Mouse (Mus musculus) liver, embryonic 14.5 days (tissue): ENCODE measurements around the gene Galm. TPM values are rescaled to one million over a fixed set of nuclear protein-coding genes. Genes with fewer than 3 reads are reported as not detected.

Experiments
- ATAC-seq: fragments of 200-750 bp; cut with Nextera tagmentation; 2 replicates; pipeline ENCODE4 v1.8.0; 2017; ENCODE audit warnings: moderate number of reproducible peaks, mild to moderate bottlenecking, moderate library complexity; ENCODE audit not compliant: insufficient read depth
- DNase-seq, 3 experiments: peaks; one replicate each; pipeline ENCODE4 v3.0.0-alpha.2; 2012 to 2013; ENCODE audit warnings: low read depth in 3 of 3, low spot score in 3 of 3
- H3K27ac ChIP-seq: fragments of 300-500 bp; sonication (generic); 2 replicates; pipeline ENCODE4 v1.5.1; 2014; ENCODE audit warnings: moderate library complexity, mild to moderate bottlenecking, control low read depth, inconsistent platforms
- H3K27me3 ChIP-seq: fragments of 300-500 bp; sonication (generic); 2 replicates; pipeline ENCODE4 v1.6.1; 2014; ENCODE audit warnings: mild to moderate bottlenecking, low read length, moderate library complexity; ENCODE audit not compliant: control insufficient read depth, insufficient read depth
- H3K36me3 ChIP-seq: fragments of 300-500 bp; sonication (generic); replicated peaks from 2 replicates; pipeline ENCODE4 v1.6.1; 2014; ENCODE audit warnings: low read depth; ENCODE audit not compliant: control insufficient read depth, insufficient read depth
- H3K4me1 ChIP-seq, 2 experiments: fragments of 200-500 bp in 1 of 2; fragments of 300-500 bp in 1 of 2; sonication (generic) in 1 of 2; replicated peaks; 2 replicates each; pipeline ENCODE4 v1.6.1; 2012 to 2014; ENCODE audit warnings: antibody characterized with exemption in 1 of 2, inconsistent platforms in 1 of 2, low read length in 1 of 2; ENCODE audit not compliant: control insufficient read depth in 2 of 2, insufficient read depth in 2 of 2
- H3K4me2 ChIP-seq: fragments of 300-500 bp; sonication (generic); 2 replicates; pipeline ENCODE4 v1.6.1; 2014; ENCODE audit warnings: low read depth, mild to moderate bottlenecking, control low read depth, moderate library complexity
- H3K4me3 ChIP-seq, 2 experiments: fragments of 200-500 bp in 1 of 2; fragments of 300-500 bp in 1 of 2; sonication (generic) in 1 of 2; 2 replicates each; pipeline ENCODE4 v1.5.1; 2012 to 2014; ENCODE audit warnings: low read depth in 2 of 2, low read length in 2 of 2, mild to moderate bottlenecking in 2 of 2, control low read depth in 1 of 2, inconsistent platforms in 1 of 2, moderate library complexity in 1 of 2; ENCODE audit not compliant: insufficient read depth in 1 of 2
- H3K9ac ChIP-seq: fragments of 300-500 bp; sonication (generic); replicated peaks from 2 replicates; pipeline ENCODE4 v1.6.1; 2014; ENCODE audit warnings: mild to moderate bottlenecking, control low read depth, moderate library complexity
- H3K9me3 ChIP-seq: fragments of 300-500 bp; sonication (generic); 2 replicates; pipeline ENCODE4 v1.6.1; 2016; ENCODE audit warnings: low read length, mixed read lengths; ENCODE audit not compliant: control insufficient read depth
- CTCF ChIP-seq: IDR thresholded peaks from 2 replicates; pipeline ENCODE4 v1.5.1; 2016; ENCODE audit warnings: antibody characterized with exemption, low read depth, control low read depth
- EP300 ChIP-seq: IDR thresholded peaks from 2 replicates; pipeline ENCODE4 v1.6.1; 2016; ENCODE audit warnings: antibody characterized with exemption, low read depth
- WGBS: fragments of 180-500 bp; shearing (Covaris S2); extraction: QIAGEN DNeasy Blood & Tissue Kit; methylation state at CpG from one replicate; pipeline ENCODE4 v1.1.7; 2014; ENCODE audit not compliant: insufficient replicate concordance; 5-methylcytosine and 5-hydroxymethylcytosine counted together
- polyA plus RNA-seq, 2 experiments: library from polyadenylated mRNA; depleted of rRNA in 1 of 2; stranded (reverse) in 1 of 2; unstranded in 1 of 2; fragments of >200 nt; fragmentation: Nextera tagmentation in 1 of 2; extraction: Ambion mirVana in 1 of 2; gene quantifications; 2 replicates each; pipeline versions ENCODE4 v1.2.1 to v1.2.3; 2012 to 2014

Gene Galm
- polyA plus RNA-seq, 2 experiments, result 14.0 to 22.7 TPM

DNA sequence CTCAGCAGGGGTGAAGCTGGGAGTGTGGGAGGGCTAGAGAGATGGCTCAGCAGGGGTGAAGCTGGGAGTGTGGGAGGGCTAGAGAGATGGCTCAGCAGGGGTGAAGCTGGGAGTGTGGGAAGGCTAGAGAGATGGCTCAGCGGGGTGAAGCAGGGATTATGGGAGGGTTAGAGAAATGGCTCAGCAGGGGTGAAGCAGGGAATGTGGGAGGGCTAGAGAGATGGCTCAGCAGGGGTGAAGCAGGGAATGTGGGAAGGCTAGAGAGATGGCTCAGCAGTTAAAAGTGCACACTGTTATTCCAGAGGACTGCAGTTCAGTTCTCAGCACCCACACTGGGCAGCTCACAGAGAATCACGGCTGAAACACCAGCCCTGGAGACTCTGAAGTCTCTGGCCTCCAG, 26.4 kb downstream of the Galm start:
- DNase-seq (no peak), ATAC-seq (no peak)
- Histone ChIP-seq H3K9ac (no peak overlapping the region), H3K4me3 (no peak overlapping the region), H3K27me3 (no peaks in the 10 kb centered on the region), H3K4me2 (no peak overlapping the region), H3K27ac (no peak overlapping the region), H3K9me3 (no peaks in the 10 kb centered on the region), H3K36me3 (no peaks in the 10 kb centered on the region), H3K4me1 (peaks cover 0 to 5% of the 10 kb centered on the region in 2 experiments; a peak in 2 of 4 replicates)
- WGBS, result 45% methylated on average over 2 of the region's 2 CpGs
- TF ChIP-seq EP300, result no peak
- no peak for TF ChIP-seq CTCF

DNA sequence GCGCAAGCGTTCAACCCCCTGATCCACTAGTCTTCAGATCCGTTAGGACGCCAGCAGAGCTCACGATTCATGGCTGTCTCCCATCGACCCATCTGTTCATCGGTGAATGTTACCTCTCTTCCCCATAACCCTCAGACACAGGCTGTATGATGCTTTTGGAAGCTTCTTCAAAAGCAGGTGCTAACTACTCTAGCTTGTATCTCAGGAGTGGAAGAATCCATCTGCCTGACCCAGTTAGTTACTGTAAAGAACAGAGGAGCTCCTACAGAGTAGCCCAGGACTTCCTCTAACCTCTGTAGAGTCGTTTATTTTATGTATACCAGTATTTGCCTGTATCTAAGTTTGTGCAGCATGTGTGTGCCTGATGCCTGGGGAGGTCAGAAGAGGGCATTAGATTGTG, 29.6 kb downstream of the Galm start:
- H3K4me2 ChIP-seq, result no peak overlapping the region
- DNase-seq (no peak), ATAC-seq (no peak)
- no peaks in the 10 kb centered on the region for H3K36me3 ChIP-seq
- 75% methylated on average over 8 of the region's 8 CpGs for WGBS
- no peak overlapping the region for H3K9ac ChIP-seq
- no peaks in the 10 kb centered on the region for H3K27me3 ChIP-seq
- H3K4me1 ChIP-seq, result peaks cover 0 to 5% of the 10 kb centered on the region in 2 experiments; a peak in 2 of 4 replicates
- no peak overlapping the region for H3K27ac ChIP-seq
- H3K9me3 ChIP-seq, result no peaks in the 10 kb centered on the region
- H3K4me3 ChIP-seq, result no peak overlapping the region
- TF ChIP-seq CTCF (no peak), EP300 (no peak)

DNA sequence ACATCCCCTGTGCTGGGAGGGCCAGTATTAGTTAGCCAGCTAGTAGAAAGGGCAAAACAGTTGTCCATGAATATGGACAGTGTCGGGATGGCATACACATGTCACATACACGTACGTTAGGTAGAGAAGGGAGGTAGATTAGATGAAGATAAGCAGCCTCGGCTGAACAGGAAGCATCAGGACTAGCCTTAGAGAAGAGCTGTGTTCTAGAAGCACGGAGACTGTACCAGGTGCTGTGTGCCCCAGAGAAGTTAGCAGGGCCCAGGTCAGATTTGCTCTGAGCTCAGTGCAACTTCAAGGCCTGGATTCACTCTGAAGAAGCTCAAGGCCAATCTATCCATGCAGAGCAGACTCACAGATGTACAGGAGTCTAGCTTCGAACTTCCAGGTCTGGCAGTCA, 30.2 kb downstream of the Galm start:
- no peak for ATAC-seq
- Histone ChIP-seq H3K9ac (no peak overlapping the region), H3K27me3 (no peaks in the 10 kb centered on the region), H3K4me2 (no peak overlapping the region), H3K27ac (no peak overlapping the region), H3K4me1 (peaks cover 0 to 5% of the 10 kb centered on the region in 2 experiments; a peak in 2 of 4 replicates), H3K4me3 (no peak overlapping the region), H3K36me3 (no peaks in the 10 kb centered on the region), H3K9me3 (no peaks in the 10 kb centered on the region)
- DNase-seq, result no peak
- WGBS, result 54% methylated on average over 6 of the region's 6 CpGs
- no peak for TF ChIP-seq EP300
- no peak for TF ChIP-seq CTCF

DNA sequence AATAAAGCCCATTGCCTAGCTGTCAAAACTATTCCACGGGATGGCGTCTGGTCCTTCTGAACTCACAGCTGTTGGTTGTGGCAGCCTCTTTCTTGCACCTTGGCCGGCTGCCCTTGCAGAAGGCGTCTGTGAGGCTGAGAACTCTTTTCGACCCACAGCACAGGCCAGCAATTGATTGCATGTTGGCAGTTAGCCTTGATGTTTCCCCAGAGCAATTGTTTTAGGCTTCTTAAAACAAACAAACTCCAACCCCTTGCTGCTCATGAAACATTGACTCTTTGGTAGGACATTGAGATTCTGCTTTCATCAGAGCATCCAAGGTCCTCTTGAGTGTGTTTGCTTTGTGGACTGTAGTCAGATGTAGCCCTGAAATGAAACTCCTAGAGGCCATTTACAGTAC, 33.2 kb downstream of the Galm start:
- ATAC-seq (no peak), DNase-seq (no peak)
- Histone ChIP-seq H3K9me3 (no peaks in the 10 kb centered on the region), H3K4me1 (no peaks in the 10 kb centered on the region), H3K27me3 (no peaks in the 10 kb centered on the region), H3K4me3 (no peak overlapping the region), H3K4me2 (no peak overlapping the region), H3K9ac (no peak overlapping the region), H3K36me3 (no peaks in the 10 kb centered on the region), H3K27ac (no peak overlapping the region)
- no peak for TF ChIP-seq CTCF
- TF ChIP-seq EP300, result no peak
- 52% methylated on average over 5 of the region's 5 CpGs for WGBS

DNA sequence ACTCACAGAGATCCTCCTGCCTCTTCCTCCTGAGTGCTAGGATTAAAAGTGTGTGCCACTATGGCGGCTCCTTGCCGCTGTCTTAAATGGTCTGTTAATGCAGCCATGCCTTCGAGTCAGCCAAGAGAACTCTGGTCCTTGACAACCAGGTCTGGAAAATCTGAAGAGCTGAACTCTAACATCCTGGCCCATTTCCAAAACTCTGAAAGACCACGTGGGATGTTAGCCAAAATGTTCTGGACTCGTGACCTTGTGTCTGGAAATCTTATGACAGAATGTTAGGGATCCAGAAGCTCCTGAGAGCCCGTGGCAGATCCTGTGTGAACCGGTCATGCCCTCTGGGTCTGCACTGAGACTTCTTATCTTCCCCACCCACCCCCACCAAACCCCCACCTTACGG, 36.7 kb downstream of the Galm start:
- H3K9me3 ChIP-seq, result no peaks in the 10 kb centered on the region
- H3K27me3 ChIP-seq, result no peaks in the 10 kb centered on the region; the same call in 1 of the 2 replicates
- no peak overlapping the region for H3K27ac ChIP-seq
- no peak overlapping the region for H3K4me2 ChIP-seq
- no peak overlapping the region for H3K4me3 ChIP-seq
- H3K9ac ChIP-seq, result no peak overlapping the region
- TF ChIP-seq CTCF (no peak), EP300 (no peak)
- H3K4me1 ChIP-seq, result 0 out of 4 replicates have a peak, but pooled peaks cover 0 to 2% of the 10 kb centered on the region in 2 experiments
- WGBS, result 59% methylated on average over 8 of the region's 8 CpGs
- no peaks in the 10 kb centered on the region for H3K36me3 ChIP-seq
- no peak for ATAC-seq
- DNase-seq, result no peak
